Mouse (Mus musculus): ENCODE measurements around the gene Cgas. TPM values are rescaled to one million over a fixed set of nuclear protein-coding genes. Genes with fewer than 3 reads are reported as not detected.
"Not testable (repeated sequence)": the region's sequence is repeated elsewhere in the genome, so short reads cannot be mapped to it uniquely, and the experiment has no call there.

Gene Cgas
- polyA plus RNA-seq, 1 experiment from 2014 or later = 0.76 TPM

DNA sequence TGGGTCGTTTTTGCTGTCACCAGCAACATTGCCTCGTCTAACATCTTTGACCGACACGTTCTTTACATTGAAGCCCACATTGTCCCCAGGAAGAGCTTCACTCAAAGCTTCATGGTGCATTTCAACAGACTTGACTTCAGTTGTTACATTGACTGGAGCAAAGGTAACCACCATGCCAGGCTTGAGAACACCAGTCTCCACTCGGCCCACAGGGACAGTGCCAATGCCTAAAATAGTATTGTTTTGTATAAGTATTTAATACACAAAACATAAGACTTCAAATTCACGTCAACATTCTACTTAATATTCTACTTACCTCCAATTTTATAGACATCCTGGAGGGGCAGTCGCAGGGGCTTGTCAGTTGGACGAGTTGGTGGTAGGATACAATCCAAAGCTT, 36.3 kb upstream of the Cgas start:
- not testable (repeated sequence) for ATAC-seq (ENCODE audit: extremely low read depth, insufficient number of reproducible peaks, low FRiP score, low TSS enrichment)

GRCm38 (mm10) chr9:78478009-78478605, 35.1 kb upstream of the Cgas start:
- H3K4me2 ChIP-seq = peak overlapping the region; percentile 34
- H3K4me3 ChIP-seq = peak overlapping the region; percentile 8
- ATAC-seq (ENCODE audit: extremely low read depth, insufficient number of reproducible peaks, low FRiP score, low TSS enrichment) = not testable (repeated sequence)

More for the DNA sequence above, 36.3 kb upstream of the Cgas start:
- Histone ChIP-seq H3K9ac (peak overlapping the region; percentile 100), H3K4me1 (peaks cover 30% of the 10 kb centered on the region), H3K36me3 (peaks cover 47% of the 10 kb centered on the region), H3K4me3 (peak overlapping the region; percentile 100), H3K4me2 (peak overlapping the region; percentile 78)
- 28% methylated on average over 8 of the region's 8 CpGs for WGBS
- not testable (repeated sequence) for H3K27ac ChIP-seq (replicated peaks); H3K27me3 ChIP-seq (replicated peaks); H3K9me3 ChIP-seq

GRCm38 (mm10) chr9:78477021-78477551, 34.0 kb upstream of the Cgas start:
- H3K36me3 ChIP-seq = peaks cover 69% of the 10 kb centered on the region
- no peak overlapping the region for H3K4me3 ChIP-seq
- H3K9me3 ChIP-seq = no peaks in the 10 kb centered on the region
- no peaks in the 10 kb centered on the region for H3K27me3 ChIP-seq (replicated peaks)
- H3K27ac ChIP-seq (replicated peaks) = peak overlapping the region; percentile 54
- no peak for ATAC-seq (ENCODE audit: extremely low read depth, insufficient number of reproducible peaks, low FRiP score, low TSS enrichment)
- 8% methylated on average over 5 of the region's 5 CpGs for WGBS
- H3K4me1 ChIP-seq = peaks cover 19% of the 10 kb centered on the region
- 0 out of 2 replicates have a peak overlapping the region, but pooled peaks have one; percentile 61 for H3K9ac ChIP-seq
- peak overlapping the region; percentile 34; the same call in 1 of the 2 replicates for H3K4me2 ChIP-seq

More at GRCm38 (mm10) chr9:78478009-78478605, 35.1 kb upstream of the Cgas start:
- WGBS = 58% methylated on average over 1 of the region's 1 CpGs
- H3K27me3 ChIP-seq (replicated peaks); H3K9me3 ChIP-seq: not testable (repeated sequence)
- Histone ChIP-seq H3K9ac (peak overlapping the region; percentile 61), H3K36me3 (peaks cover 59% of the 10 kb centered on the region), H3K4me1 (peaks cover 29% of the 10 kb centered on the region), H3K27ac (replicated peaks) (peak overlapping the region; percentile 54)

GRCm38 (mm10) chr9:78476531-78477020, 33.5 kb upstream of the Cgas start:
- Histone ChIP-seq H3K27ac (replicated peaks) (peak overlapping the region; percentile 54), H3K36me3 (peaks cover 74% of the 10 kb centered on the region)
- 8% methylated on average over 1 of the region's 1 CpGs for WGBS

DNA sequence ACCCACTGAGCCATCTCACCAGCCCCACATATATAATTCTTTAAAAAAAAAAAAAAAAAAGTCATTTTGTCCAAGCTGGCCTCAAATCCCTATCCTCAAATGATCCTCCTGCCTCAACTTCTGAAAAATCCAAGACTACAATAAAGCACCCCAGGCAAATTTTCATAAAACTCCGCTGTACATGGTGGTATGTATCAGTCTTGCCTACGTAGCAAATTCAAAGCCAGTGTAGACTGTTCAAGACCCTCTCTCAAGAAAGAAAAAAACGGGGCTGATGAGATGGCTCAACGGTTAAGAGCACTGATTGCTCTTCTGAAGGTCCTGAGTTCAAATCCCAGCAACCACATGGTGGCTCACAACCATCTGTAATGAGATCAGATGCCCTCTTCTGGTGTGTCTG, 32.8 kb upstream of the Cgas start:
- no peak overlapping the region for H3K27ac ChIP-seq (replicated peaks)
- no peaks in the 10 kb centered on the region for H3K9me3 ChIP-seq
- H3K36me3 ChIP-seq = peaks cover 79% of the 10 kb centered on the region
- H3K9ac ChIP-seq = no peak overlapping the region
- 85% methylated on average over 4 of the region's 4 CpGs for WGBS
- no peak overlapping the region for H3K4me3 ChIP-seq
- no peaks in the 10 kb centered on the region for H3K27me3 ChIP-seq (replicated peaks)
- no peak overlapping the region for H3K4me2 ChIP-seq
- no peak for ATAC-seq (ENCODE audit: extremely low read depth, insufficient number of reproducible peaks, low FRiP score, low TSS enrichment)
- H3K4me1 ChIP-seq = peaks cover 19% of the 10 kb centered on the region

More at GRCm38 (mm10) chr9:78476531-78477020, 33.5 kb upstream of the Cgas start:
- no peaks in the 10 kb centered on the region for H3K27me3 ChIP-seq (replicated peaks)
- ATAC-seq (ENCODE audit: extremely low read depth, insufficient number of reproducible peaks, low FRiP score, low TSS enrichment) = no peak
- H3K4me2 ChIP-seq = no peak overlapping the region
- no peaks in the 10 kb centered on the region for H3K9me3 ChIP-seq
- H3K9ac ChIP-seq = no peak overlapping the region
- H3K4me1 ChIP-seq = peaks cover 19% of the 10 kb centered on the region
- no peak overlapping the region for H3K4me3 ChIP-seq

DNA sequence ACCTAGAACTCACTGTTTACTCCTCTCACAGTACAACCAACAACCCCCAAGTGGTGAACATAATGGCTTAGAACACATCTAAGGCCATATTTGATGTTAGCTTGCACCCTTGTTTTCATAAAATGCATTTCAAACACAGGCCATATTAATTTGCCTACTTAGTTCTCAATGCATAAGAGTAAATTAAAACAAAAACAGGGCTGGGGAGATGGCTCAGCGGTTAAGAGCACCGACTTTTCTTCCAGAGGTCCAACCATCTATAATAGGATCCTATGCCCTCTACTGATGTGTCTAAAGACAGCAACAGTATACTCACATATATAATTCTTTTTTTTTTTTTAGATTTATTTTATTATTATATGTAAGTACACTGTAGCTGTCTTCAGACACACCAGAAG, 32.3 kb upstream of the Cgas start:
- H3K36me3 ChIP-seq = peaks cover 83% of the 10 kb centered on the region
- H3K4me1 ChIP-seq = peaks cover 19% of the 10 kb centered on the region
- no peaks in the 10 kb centered on the region for H3K27me3 ChIP-seq (replicated peaks)
- H3K4me2 ChIP-seq = no peak overlapping the region
- no peak overlapping the region for H3K27ac ChIP-seq (replicated peaks)
- H3K4me3 ChIP-seq = no peak overlapping the region
- no peak overlapping the region for H3K9ac ChIP-seq
- ATAC-seq (ENCODE audit: extremely low read depth, insufficient number of reproducible peaks, low FRiP score, low TSS enrichment) = no peak
- H3K9me3 ChIP-seq = no peaks in the 10 kb centered on the region
- 84% methylated on average over 2 of the region's 2 CpGs for WGBS

DNA sequence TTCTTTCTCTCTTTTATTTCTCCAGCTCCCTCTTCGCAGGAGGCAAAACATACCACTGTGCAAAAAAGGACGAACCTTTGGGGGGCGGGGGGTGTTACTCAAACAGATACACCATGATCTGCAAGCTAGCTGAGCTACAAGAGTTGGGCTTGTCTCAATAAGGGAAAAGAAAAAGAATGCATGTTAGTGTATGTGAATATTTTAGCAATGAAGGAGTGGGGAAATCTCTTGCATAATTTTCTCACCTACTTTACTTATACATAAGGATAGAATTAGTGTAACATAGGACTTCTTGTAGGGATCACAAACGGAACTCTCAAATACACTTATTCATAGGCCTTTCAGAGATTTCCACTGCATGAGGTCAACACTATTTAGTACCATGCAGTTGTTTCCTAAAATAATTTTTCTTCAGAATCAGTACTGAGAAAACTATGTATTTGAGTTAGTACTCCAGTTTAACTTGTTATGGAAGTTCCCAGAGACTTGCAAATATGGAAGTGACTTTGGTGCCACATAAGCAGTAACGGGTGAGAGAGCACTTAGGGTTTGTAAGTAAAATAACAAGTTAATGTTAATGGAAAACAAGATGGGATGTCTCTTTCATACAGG, 31.8 kb upstream of the Cgas start:
- H3K9ac ChIP-seq = no peak overlapping the region
- H3K4me3 ChIP-seq = no peak overlapping the region
- ATAC-seq (ENCODE audit: extremely low read depth, insufficient number of reproducible peaks, low FRiP score, low TSS enrichment) = no peak
- peaks cover 83% of the 10 kb centered on the region for H3K36me3 ChIP-seq
- 80% methylated on average over 5 of the region's 5 CpGs for WGBS
- no peaks in the 10 kb centered on the region for H3K9me3 ChIP-seq
- H3K27me3 ChIP-seq (replicated peaks) = no peaks in the 10 kb centered on the region
- no peak overlapping the region for H3K4me2 ChIP-seq
- H3K27ac ChIP-seq (replicated peaks) = no peak overlapping the region
- H3K4me1 ChIP-seq = peaks cover 19% of the 10 kb centered on the region

GRCm38 (mm10) chr9:78474270-78474669, 31.2 kb upstream of the Cgas start:
- ATAC-seq (ENCODE audit: extremely low read depth, insufficient number of reproducible peaks, low FRiP score, low TSS enrichment) = no peak
- H3K27ac ChIP-seq (replicated peaks) = no peak overlapping the region
- no peaks in the 10 kb centered on the region for H3K27me3 ChIP-seq (replicated peaks)
- 82% methylated on average over 2 of the region's 2 CpGs for WGBS
- H3K9ac ChIP-seq = no peak overlapping the region
- no peaks in the 10 kb centered on the region for H3K9me3 ChIP-seq
- no peak overlapping the region for H3K4me3 ChIP-seq
- H3K36me3 ChIP-seq = peaks cover 84% of the 10 kb centered on the region
- H3K4me2 ChIP-seq = no peak overlapping the region
- H3K4me1 ChIP-seq = peaks cover 15% of the 10 kb centered on the region

- 83% methylated on average over 8 of the region's 8 CpGs for WGBS
- H3K27me3 ChIP-seq (replicated peaks) = no peaks in the 10 kb centered on the region
- H3K27ac ChIP-seq (replicated peaks) = no peak overlapping the region
- H3K4me1 ChIP-seq = peaks cover 8% of the 10 kb centered on the region
- H3K4me2 ChIP-seq = no peak overlapping the region
- ATAC-seq (ENCODE audit: extremely low read depth, insufficient number of reproducible peaks, low FRiP score, low TSS enrichment) = no peak
- no peak overlapping the region for H3K4me3 ChIP-seq
- H3K9me3 ChIP-seq = no peaks in the 10 kb centered on the region
- peaks cover 84% of the 10 kb centered on the region for H3K36me3 ChIP-seq
- H3K9ac ChIP-seq = no peak overlapping the region
These were observed 30.6 kb upstream of the Cgas start for GRCm38 (mm10) chr9:78473588-78473987.

- Histone ChIP-seq H3K9ac (no peak overlapping the region), H3K4me3 (no peak overlapping the region), H3K4me1 (no peaks in the 10 kb centered on the region), H3K36me3 (peaks cover 98% of the 10 kb centered on the region), H3K4me2 (no peak overlapping the region), H3K27me3 (replicated peaks) (no peaks in the 10 kb centered on the region), H3K9me3 (no peaks in the 10 kb centered on the region), H3K27ac (replicated peaks) (no peak overlapping the region)
- 80% methylated on average over 3 of the region's 3 CpGs for WGBS
- ATAC-seq (ENCODE audit: extremely low read depth, insufficient number of reproducible peaks, low FRiP score, low TSS enrichment) = no peak
These were observed 22.7 kb upstream of the Cgas start for GRCm38 (mm10) chr9:78465725-78466124.

GRCm38 (mm10) chr9:78463337-78463736, 20.3 kb upstream of the Cgas start:
- no peaks in the 10 kb centered on the region for H3K4me1 ChIP-seq
- H3K9me3 ChIP-seq = no peaks in the 10 kb centered on the region
- H3K27ac ChIP-seq (replicated peaks) = no peak overlapping the region
- H3K36me3 ChIP-seq = peaks cover 97% of the 10 kb centered on the region
- 77% methylated on average over 4 of the region's 4 CpGs for WGBS
- H3K4me3 ChIP-seq = no peak overlapping the region
- H3K27me3 ChIP-seq (replicated peaks) = no peaks in the 10 kb centered on the region
- no peak overlapping the region for H3K9ac ChIP-seq
- no peak overlapping the region for H3K4me2 ChIP-seq
- no peak for ATAC-seq (ENCODE audit: extremely low read depth, insufficient number of reproducible peaks, low FRiP score, low TSS enrichment)
